Mouse (Mus musculus): ENCODE measurements around the gene Chpf. TPM values are rescaled to one million over a fixed set of nuclear protein-coding genes. Genes with fewer than 3 reads are reported as not detected.

Gene Chpf
- total RNA-seq, 2 experiments from 2014 or later = 38.6 to 39.5 TPM

GRCm38 (mm10) chr1:75444208-75444607, 34.9 kb downstream of the Chpf start:
- intact Hi-C loops (cut with DNase I) = no loop called here
- DNase-seq = no peak

- intact Hi-C loops (cut with DNase I) = no loop called here
- DNase-seq = no peak
These were observed 35.7 kb downstream of the Chpf start for GRCm38 (mm10) chr1:75443247-75444024.

GRCm38 (mm10) chr1:75442811-75443210, 36.3 kb downstream of the Chpf start:
- no peak for DNase-seq
- intact Hi-C loops (cut with DNase I) = no loop called here

GRCm38 (mm10) chr1:75442171-75442570, 36.9 kb downstream of the Chpf start:
- intact Hi-C loops (cut with DNase I) = no loop called here
- no peak for DNase-seq

- no peak for DNase-seq
- intact Hi-C loops (cut with DNase I) = no loop called here
These were observed 37.6 kb downstream of the Chpf start for GRCm38 (mm10) chr1:75441471-75441996.

GRCm38 (mm10) chr1:75440661-75441060, 38.4 kb downstream of the Chpf start:
- intact Hi-C loops (cut with DNase I) = no loop called here
- DNase-seq = no peak

GRCm38 (mm10) chr1:75438782-75439181, 40.3 kb downstream of the Chpf start:
- intact Hi-C loops (cut with DNase I) = no loop called here
- no peak for DNase-seq

- intact Hi-C loops (cut with DNase I) = no loop called here
- DNase-seq = peak; percentile 89 to 91
These were observed 43.4 kb downstream of the Chpf start, which contains the start of gene Gmppa for GRCm38 (mm10) chr1:75435475-75436328. Gene Gmppa (plus strand): TSS chr1:75435930.

GRCm38 (mm10) chr1:75425796-75426471, 53.2 kb downstream of the Chpf start:
- intact Hi-C loops (cut with DNase I) = no loop called here
- peak in 1 of 2 experiments; percentile 64 for DNase-seq

Other genes starting within 250 kb of the Chpf start
- not detected for gene A630095N17Rik, start 247.2 kb downstream of the Chpf start, total RNA-seq (2021)
- gene Dnajb2, start 242.9 kb downstream of the Chpf start, total RNA-seq (2021) = 10 to 100 TPM; 58.3 to 61.4 TPM
- gene Ptprn, start 214.8 kb downstream of the Chpf start, total RNA-seq (2021) = under 1 TPM; 0.34 to 0.42 TPM
- gene Resp18, start 200.9 kb downstream of the Chpf start, total RNA-seq (2021) = not detected
- 10 to 100 TPM; 92.2 to 92.7 TPM for gene Dnpep, start 161.3 kb downstream of the Chpf start, total RNA-seq (2021)
- gene Des, start 119.0 kb downstream of the Chpf start, total RNA-seq (2021) = 100 to 1,000 TPM; 909 to 916 TPM
- 100 to 1,000 TPM; 104 to 112 TPM for gene Speg, start 104.0 kb downstream of the Chpf start, total RNA-seq (2021)
- 10 to 100 TPM; 39.7 to 40.1 TPM for gene Gmppa, start 43.4 kb downstream of the Chpf start, total RNA-seq (2021)
- not detected for gene Asic4, start 28.9 kb downstream of the Chpf start, total RNA-seq (2021)
- under 1 TPM; 0.38 to 0.52 TPM for gene Tmem198, start 225 bp upstream of the Chpf start, total RNA-seq (2021)
- 100 to 1,000 TPM; 171 to 173 TPM for gene Obsl1, start 27.1 kb upstream of the Chpf start, total RNA-seq (2021)
- 1 to 10 TPM; 5.1 to 8.5 TPM for gene Inha, start 27.8 kb upstream of the Chpf start, total RNA-seq (2021)
- gene Stk11ip, start 42.2 kb upstream of the Chpf start, total RNA-seq (2021) = 10 to 100 TPM; 12.7 to 13.9 TPM
- gene Slc4a3, start 67.0 kb upstream of the Chpf start, total RNA-seq (2021) = 100 to 1,000 TPM; 128 to 149 TPM